Mouse (Mus musculus): ENCODE results near the gene Slc44a5. TPM values are rescaled to one million over a fixed set of nuclear protein-coding genes. Genes with fewer than 3 reads are reported as not detected.

Gene Slc44a5
- polyA plus RNA-seq, 1 experiment from 2014 or later = 0.25 TPM

- H3K9me3 ChIP-seq = no peaks in the 10 kb centered on the region
- no peak for ATAC-seq (ENCODE audit: borderline replicate concordance, extremely low read depth, low FRiP score, low TSS enrichment)
- no peak overlapping the region for H3K4me2 ChIP-seq
- 0 out of 2 replicates have a peak, but pooled peaks cover 3% of the 10 kb centered on the region for H3K4me1 ChIP-seq
- H3K27me3 ChIP-seq = no peaks in the 10 kb centered on the region
- H3K27ac ChIP-seq = no peak overlapping the region
- 63% methylated on average over 9 of the region's 9 CpGs for WGBS
- no peak overlapping the region for H3K4me3 ChIP-seq
- no peaks in the 10 kb centered on the region for H3K36me3 ChIP-seq
- H3K9ac ChIP-seq = no peak overlapping the region
Measured at GRCm38 (mm10) chr3:154114991-154115390, 141.8 kb downstream of the Slc44a5 start.

GRCm38 (mm10) chr3:154115478-154115877, 142.2 kb downstream of the Slc44a5 start:
- no peak overlapping the region for H3K27ac ChIP-seq
- H3K36me3 ChIP-seq = no peaks in the 10 kb centered on the region
- no peak overlapping the region for H3K4me2 ChIP-seq
- no peaks in the 10 kb centered on the region for H3K27me3 ChIP-seq
- H3K9me3 ChIP-seq = no peaks in the 10 kb centered on the region
- 89% methylated on average over 4 of the region's 4 CpGs for WGBS
- H3K9ac ChIP-seq = no peak overlapping the region
- ATAC-seq (ENCODE audit: borderline replicate concordance, extremely low read depth, low FRiP score, low TSS enrichment) = no peak
- H3K4me1 ChIP-seq = 0 out of 2 replicates have a peak, but pooled peaks cover 3% of the 10 kb centered on the region
- no peak overlapping the region for H3K4me3 ChIP-seq

GRCm38 (mm10) chr3:154116000-154116399, 142.8 kb downstream of the Slc44a5 start:
- H3K4me2 ChIP-seq = no peak overlapping the region
- 0 out of 2 replicates have a peak, but pooled peaks cover 3% of the 10 kb centered on the region for H3K4me1 ChIP-seq
- H3K27ac ChIP-seq = no peak overlapping the region
- H3K4me3 ChIP-seq = no peak overlapping the region
- no peak for ATAC-seq (ENCODE audit: borderline replicate concordance, extremely low read depth, low FRiP score, low TSS enrichment)
- 91% methylated on average over 5 of the region's 5 CpGs for WGBS
- H3K36me3 ChIP-seq = no peaks in the 10 kb centered on the region
- no peaks in the 10 kb centered on the region for H3K27me3 ChIP-seq
- no peak overlapping the region for H3K9ac ChIP-seq
- H3K9me3 ChIP-seq = no peaks in the 10 kb centered on the region

- no peak overlapping the region for H3K4me2 ChIP-seq
- no peaks in the 10 kb centered on the region for H3K4me1 ChIP-seq
- H3K36me3 ChIP-seq = no peaks in the 10 kb centered on the region
- H3K27me3 ChIP-seq = no peaks in the 10 kb centered on the region
- 79% methylated on average over 6 of the region's 6 CpGs for WGBS
- no peak overlapping the region for H3K4me3 ChIP-seq
- no peak for ATAC-seq (ENCODE audit: borderline replicate concordance, extremely low read depth, low FRiP score, low TSS enrichment)
- H3K9ac ChIP-seq = no peak overlapping the region
- no peaks in the 10 kb centered on the region for H3K9me3 ChIP-seq
- no peak overlapping the region for H3K27ac ChIP-seq
Measured at GRCm38 (mm10) chr3:154118992-154119603, 145.9 kb downstream of the Slc44a5 start.

GRCm38 (mm10) chr3:154122531-154122930, 149.3 kb downstream of the Slc44a5 start:
- ATAC-seq (ENCODE audit: borderline replicate concordance, extremely low read depth, low FRiP score, low TSS enrichment) = no peak
- Histone ChIP-seq H3K4me2 (no peak overlapping the region), H3K9me3 (no peaks in the 10 kb centered on the region), H3K36me3 (no peaks in the 10 kb centered on the region), H3K9ac (no peak overlapping the region), H3K4me3 (no peak overlapping the region), H3K27ac (no peak overlapping the region), H3K27me3 (no peaks in the 10 kb centered on the region), H3K4me1 (no peaks in the 10 kb centered on the region)
- 66% methylated on average over 3 of the region's 3 CpGs for WGBS

GRCm38 (mm10) chr3:154124890-154125575, 151.8 kb downstream of the Slc44a5 start:
- Histone ChIP-seq H3K36me3 (no peaks in the 10 kb centered on the region), H3K27me3 (no peaks in the 10 kb centered on the region), H3K9ac (no peak overlapping the region), H3K9me3 (no peaks in the 10 kb centered on the region), H3K27ac (no peak overlapping the region), H3K4me3 (no peak overlapping the region), H3K4me2 (no peak overlapping the region), H3K4me1 (no peaks in the 10 kb centered on the region)
- ATAC-seq (ENCODE audit: borderline replicate concordance, extremely low read depth, low FRiP score, low TSS enrichment) = no peak
- 73% methylated on average over 15 of the region's 15 CpGs for WGBS

GRCm38 (mm10) chr3:154125768-154126376, 152.6 kb downstream of the Slc44a5 start:
- Histone ChIP-seq H3K4me2 (no peak overlapping the region), H3K27ac (no peak overlapping the region), H3K4me3 (no peak overlapping the region), H3K36me3 (no peaks in the 10 kb centered on the region), H3K27me3 (no peaks in the 10 kb centered on the region), H3K4me1 (no peaks in the 10 kb centered on the region), H3K9me3 (no peaks in the 10 kb centered on the region), H3K9ac (no peak overlapping the region)
- no peak for ATAC-seq (ENCODE audit: borderline replicate concordance, extremely low read depth, low FRiP score, low TSS enrichment)
- 76% methylated on average over 7 of the region's 7 CpGs for WGBS

- Histone ChIP-seq H3K4me1 (no peaks in the 10 kb centered on the region), H3K9me3 (no peaks in the 10 kb centered on the region)
- WGBS = 72% methylated on average over 3 of the region's 3 CpGs
Measured at GRCm38 (mm10) chr3:154127246-154127645, 154.0 kb downstream of the Slc44a5 start.

GRCm38 (mm10) chr3:154129036-154129435, 155.8 kb downstream of the Slc44a5 start:
- H3K9ac ChIP-seq = no peak overlapping the region
- H3K4me3 ChIP-seq = no peak overlapping the region
- H3K4me1 ChIP-seq = no peaks in the 10 kb centered on the region
- H3K36me3 ChIP-seq = no peaks in the 10 kb centered on the region
- no peak overlapping the region for H3K4me2 ChIP-seq
- no peaks in the 10 kb centered on the region for H3K9me3 ChIP-seq
- H3K27ac ChIP-seq = no peak overlapping the region
- no peaks in the 10 kb centered on the region for H3K27me3 ChIP-seq
- WGBS = 50% methylated on average over 4 of the region's 4 CpGs
- ATAC-seq (ENCODE audit: borderline replicate concordance, extremely low read depth, low FRiP score, low TSS enrichment) = no peak

More at GRCm38 (mm10) chr3:154127246-154127645, 154.0 kb downstream of the Slc44a5 start:
- no peaks in the 10 kb centered on the region for H3K36me3 ChIP-seq
- no peak overlapping the region for H3K9ac ChIP-seq
- no peaks in the 10 kb centered on the region for H3K27me3 ChIP-seq
- no peak overlapping the region for H3K4me2 ChIP-seq
- no peak overlapping the region for H3K27ac ChIP-seq
- H3K4me3 ChIP-seq = no peak overlapping the region
- ATAC-seq (ENCODE audit: borderline replicate concordance, extremely low read depth, low FRiP score, low TSS enrichment) = no peak

GRCm38 (mm10) chr3:154130431-154131114, 157.3 kb downstream of the Slc44a5 start:
- H3K4me1 ChIP-seq = no peaks in the 10 kb centered on the region
- 81% methylated on average over 6 of the region's 6 CpGs for WGBS
- no peak for ATAC-seq (ENCODE audit: borderline replicate concordance, extremely low read depth, low FRiP score, low TSS enrichment)

GRCm38 (mm10) chr3:154133986-154134385, 160.8 kb downstream of the Slc44a5 start:
- WGBS = 75% methylated on average over 6 of the region's 6 CpGs
- H3K27ac ChIP-seq = no peak overlapping the region
- no peaks in the 10 kb centered on the region for H3K9me3 ChIP-seq
- no peak overlapping the region for H3K9ac ChIP-seq
- no peaks in the 10 kb centered on the region for H3K4me1 ChIP-seq
- no peaks in the 10 kb centered on the region for H3K36me3 ChIP-seq
- H3K4me3 ChIP-seq = no peak overlapping the region
- no peak for ATAC-seq (ENCODE audit: borderline replicate concordance, extremely low read depth, low FRiP score, low TSS enrichment)
- H3K4me2 ChIP-seq = no peak overlapping the region
- H3K27me3 ChIP-seq = no peaks in the 10 kb centered on the region

More at GRCm38 (mm10) chr3:154130431-154131114, 157.3 kb downstream of the Slc44a5 start:
- H3K9me3 ChIP-seq = no peaks in the 10 kb centered on the region
- H3K27me3 ChIP-seq = no peaks in the 10 kb centered on the region
- no peak overlapping the region for H3K9ac ChIP-seq
- H3K27ac ChIP-seq = no peak overlapping the region
- no peaks in the 10 kb centered on the region for H3K36me3 ChIP-seq
- no peak overlapping the region for H3K4me2 ChIP-seq
- H3K4me3 ChIP-seq = no peak overlapping the region

GRCm38 (mm10) chr3:154134701-154135100, 161.5 kb downstream of the Slc44a5 start:
- no peaks in the 10 kb centered on the region for H3K36me3 ChIP-seq
- no peak overlapping the region for H3K4me2 ChIP-seq
- H3K4me3 ChIP-seq = no peak overlapping the region
- no peaks in the 10 kb centered on the region for H3K9me3 ChIP-seq
- H3K4me1 ChIP-seq = no peaks in the 10 kb centered on the region
- no peak overlapping the region for H3K27ac ChIP-seq
- H3K9ac ChIP-seq = no peak overlapping the region
- no peak for ATAC-seq (ENCODE audit: borderline replicate concordance, extremely low read depth, low FRiP score, low TSS enrichment)
- WGBS = 49% methylated on average over 2 of the region's 2 CpGs
- no peaks in the 10 kb centered on the region for H3K27me3 ChIP-seq
